Mouse (Mus musculus) macrophage (primary cell): ENCODE data around the gene Lrig3. TPM values are rescaled to one million over a fixed set of nuclear protein-coding genes. Genes with fewer than 3 reads are reported as not detected.

ENCODE experiments used
- H3K27ac ChIP-seq: fragments of 350-480 bp; formaldehyde crosslinking; 2 replicates; pipeline ENCODE4 v1.9.0; 2021
- H3K36me3 ChIP-seq: fragments of 350-480 bp; formaldehyde crosslinking; 2 replicates; pipeline ENCODE4 v1.9.0; 2021; ENCODE audit errors: inconsistent target
- H3K4me3 ChIP-seq: fragments of 350-480 bp; formaldehyde crosslinking; 2 replicates; pipeline ENCODE4 v1.9.0; 2021; ENCODE audit errors: inconsistent target
- H3K79me2 ChIP-seq: fragments of 350-480 bp; formaldehyde crosslinking; 2 replicates; pipeline ENCODE4 v1.9.0; 2021; ENCODE audit errors: inconsistent target
- WGBS: methylation state at CpG from one replicate; pipeline ENCODE4 v1.1.7; 2026; ENCODE audit warnings: inconsistent platforms; ENCODE audit not compliant: missing documents; 5-methylcytosine and 5-hydroxymethylcytosine counted together
- polyA plus RNA-seq: library from polyadenylated mRNA; stranded (reverse); fragments of 250-400 nt; gene quantifications from 3 replicates; pipeline ENCODE4 v1.2.4, GENCODE M21; 2018; ENCODE audit warnings: inconsistent platforms

The Lrig3 gene
- polyA plus RNA-seq, 1 experiment from 2014 or later = 0.23 TPM

DNA sequence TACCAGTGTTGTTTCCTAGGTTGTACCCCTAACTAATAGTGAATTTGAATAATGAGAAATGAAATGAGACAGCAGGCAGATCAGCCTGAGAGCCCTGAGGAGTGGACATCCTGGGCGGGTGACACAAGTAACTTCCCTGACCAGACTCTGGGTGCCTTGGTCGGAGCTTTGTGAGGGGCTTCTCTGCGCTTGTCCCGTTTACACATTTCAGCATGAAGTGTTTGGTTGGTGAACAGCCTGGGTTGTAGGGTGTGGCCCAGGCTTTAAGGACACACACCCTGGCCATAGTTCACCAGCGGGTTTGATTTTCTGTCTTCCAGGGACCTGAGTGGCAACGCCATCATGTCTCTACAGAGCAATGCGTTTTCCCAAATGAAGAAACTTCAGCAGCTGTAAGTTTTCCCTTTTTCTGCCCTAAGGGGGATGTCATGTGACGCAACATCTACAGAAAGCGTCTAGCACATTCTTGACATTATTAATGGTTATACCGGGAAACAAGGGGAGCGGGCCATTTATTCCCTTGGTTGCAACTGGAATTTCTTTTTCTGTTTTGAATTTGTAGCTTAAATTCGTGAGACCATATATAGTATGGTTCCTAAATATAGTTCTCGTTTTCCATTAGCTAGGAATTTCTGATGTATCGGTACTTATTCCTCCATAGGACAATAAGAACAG, 36.2 kb downstream of the Lrig3 start:
- Histone ChIP-seq H3K4me3 (no peak overlapping the region), H3K36me3 (no peaks in the 10 kb centered on the region), H3K27ac (no peak overlapping the region), H3K79me2 (no peaks in the 10 kb centered on the region)
- 96% methylated on average over 14 of the region's 14 CpGs for WGBS

DNA sequence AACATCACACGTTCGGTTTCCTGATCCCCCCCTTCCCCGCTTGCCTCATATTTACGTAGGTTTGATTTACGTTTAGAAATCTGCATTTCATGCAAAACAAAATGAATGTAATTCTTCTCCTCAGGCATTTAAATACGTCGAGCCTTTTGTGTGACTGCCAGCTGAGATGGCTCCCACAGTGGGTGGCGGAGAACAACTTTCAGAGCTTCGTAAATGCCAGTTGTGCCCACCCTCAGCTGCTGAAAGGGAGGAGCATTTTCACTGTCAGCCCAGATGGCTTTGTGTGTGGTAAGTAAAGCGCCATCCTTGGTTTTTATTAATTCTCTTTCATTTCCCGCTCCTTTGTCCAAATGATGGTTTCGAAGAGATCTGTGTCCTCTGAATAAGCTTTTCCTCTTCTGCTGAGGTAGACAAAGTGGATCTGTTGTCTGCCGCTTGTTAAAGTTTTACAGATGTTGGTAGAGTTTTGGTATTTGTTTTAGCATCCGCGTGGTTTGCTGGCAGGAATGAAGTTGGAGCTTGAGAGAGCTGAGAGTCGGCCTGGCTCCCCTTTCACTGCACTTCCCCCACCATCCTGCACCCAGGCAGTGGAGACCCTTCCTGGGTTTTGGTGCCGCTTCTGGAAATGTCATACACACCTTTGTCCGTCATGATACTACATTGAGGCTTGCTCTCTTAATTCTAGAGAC, 37.0 kb downstream of the Lrig3 start:
- no peak overlapping the region for H3K4me3 ChIP-seq
- H3K36me3 ChIP-seq = no peaks in the 10 kb centered on the region
- 95% methylated on average over 18 of the region's 18 CpGs for WGBS
- no peaks in the 10 kb centered on the region for H3K79me2 ChIP-seq
- no peak overlapping the region for H3K27ac ChIP-seq

DNA sequence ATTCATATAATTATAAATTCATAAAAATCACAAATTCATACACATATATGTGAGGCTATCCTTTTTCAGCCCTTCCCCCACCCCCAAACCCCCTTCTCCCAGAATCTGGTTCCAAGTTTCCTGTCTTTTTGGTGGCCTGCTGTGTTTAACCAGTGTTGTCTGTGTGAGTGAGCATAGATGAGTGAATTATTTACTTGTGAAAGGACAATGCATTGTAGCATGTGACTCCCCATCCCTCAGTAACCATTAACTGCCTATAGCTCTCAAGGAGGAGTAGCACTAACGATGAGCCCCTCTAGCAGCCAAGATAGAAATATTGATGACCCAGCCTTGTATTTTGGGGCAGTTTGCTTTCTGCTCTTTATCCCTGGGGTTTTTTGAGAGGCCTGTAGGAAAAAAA, 37.9 kb downstream of the Lrig3 start:
- 85% methylated on average over 1 of the region's 1 CpGs for whole genome bisulfite sequencing
- Histone ChIP-seq H3K79me2 (no peaks in the 10 kb centered on the region), H3K27ac (no peak overlapping the region), H3K36me3 (no peaks in the 10 kb centered on the region), H3K4me3 (no peak overlapping the region)

DNA sequence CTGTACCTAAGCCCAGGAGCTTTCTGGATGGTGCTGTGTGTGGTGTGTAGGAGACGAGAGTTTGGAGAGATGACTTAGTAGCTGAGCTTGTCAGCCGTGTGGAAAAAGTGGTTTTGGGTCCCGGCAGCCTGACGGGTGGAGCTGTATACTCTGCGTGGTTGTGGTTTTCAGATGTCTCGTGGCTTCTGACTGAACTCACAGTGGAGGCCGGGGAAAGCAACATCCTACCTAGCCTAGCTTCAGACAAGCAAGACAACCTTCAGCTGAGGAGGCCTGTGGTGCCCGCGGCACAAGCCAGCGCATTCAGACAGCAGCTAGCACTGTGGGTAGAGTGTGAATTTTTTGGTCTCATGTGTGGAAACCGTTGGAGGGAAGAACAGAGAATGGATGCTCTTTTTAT, 47.7 kb downstream of the Lrig3 start:
- Histone ChIP-seq H3K79me2 (no peaks in the 10 kb centered on the region), H3K4me3 (no peak overlapping the region), H3K27ac (no peak overlapping the region), H3K36me3 (no peaks in the 10 kb centered on the region)
- 75% methylated on average over 11 of the region's 11 CpGs for WGBS

DNA sequence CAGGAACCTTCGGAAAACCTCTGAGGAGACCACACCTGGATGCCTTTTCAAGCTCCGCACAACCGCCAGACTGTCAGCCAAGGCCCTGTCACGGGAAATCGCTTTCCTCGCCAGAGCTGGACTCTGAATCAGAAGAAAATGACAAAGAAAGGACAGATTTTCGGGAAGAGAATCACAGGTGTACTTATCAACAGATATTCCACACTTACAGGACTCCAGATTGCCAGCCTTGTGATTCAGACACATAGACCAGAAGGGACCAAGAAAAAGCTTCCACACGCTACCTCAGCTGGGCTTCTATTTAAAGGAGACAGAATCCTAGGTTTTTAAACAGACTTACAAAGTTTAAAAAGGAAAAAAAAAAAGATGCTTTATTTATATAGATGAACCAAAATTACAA, 48.7 kb downstream of the Lrig3 start:
- 95% methylated on average over 8 of the region's 8 CpGs for WGBS
- Histone ChIP-seq H3K79me2 (no peaks in the 10 kb centered on the region), H3K27ac (no peak overlapping the region), H3K36me3 (no peaks in the 10 kb centered on the region), H3K4me3 (no peak overlapping the region)

DNA sequence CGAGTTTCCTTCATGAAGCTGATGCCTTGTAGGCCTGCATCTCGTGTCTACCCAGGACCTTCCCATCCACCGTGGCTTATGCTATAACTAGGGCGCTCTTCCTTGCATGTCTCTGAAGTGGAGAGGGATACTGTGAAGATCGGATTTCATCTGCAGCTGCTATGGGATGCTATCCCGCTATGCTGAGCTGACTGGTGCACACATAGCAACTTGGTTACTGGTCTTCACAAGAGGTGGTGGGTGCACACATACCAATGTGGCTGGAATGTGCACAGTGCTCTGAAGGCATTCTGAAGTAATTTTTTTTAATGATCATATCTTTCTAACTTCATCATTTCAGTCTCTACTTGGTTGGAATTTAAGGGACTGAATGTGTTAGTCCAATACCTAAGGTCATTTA, 49.7 kb downstream of the Lrig3 start:
- Histone ChIP-seq H3K27ac (no peak overlapping the region), H3K36me3 (no peaks in the 10 kb centered on the region), H3K79me2 (no peaks in the 10 kb centered on the region), H3K4me3 (no peak overlapping the region)
- WGBS = 94% methylated on average over 6 of the region's 6 CpGs

DNA sequence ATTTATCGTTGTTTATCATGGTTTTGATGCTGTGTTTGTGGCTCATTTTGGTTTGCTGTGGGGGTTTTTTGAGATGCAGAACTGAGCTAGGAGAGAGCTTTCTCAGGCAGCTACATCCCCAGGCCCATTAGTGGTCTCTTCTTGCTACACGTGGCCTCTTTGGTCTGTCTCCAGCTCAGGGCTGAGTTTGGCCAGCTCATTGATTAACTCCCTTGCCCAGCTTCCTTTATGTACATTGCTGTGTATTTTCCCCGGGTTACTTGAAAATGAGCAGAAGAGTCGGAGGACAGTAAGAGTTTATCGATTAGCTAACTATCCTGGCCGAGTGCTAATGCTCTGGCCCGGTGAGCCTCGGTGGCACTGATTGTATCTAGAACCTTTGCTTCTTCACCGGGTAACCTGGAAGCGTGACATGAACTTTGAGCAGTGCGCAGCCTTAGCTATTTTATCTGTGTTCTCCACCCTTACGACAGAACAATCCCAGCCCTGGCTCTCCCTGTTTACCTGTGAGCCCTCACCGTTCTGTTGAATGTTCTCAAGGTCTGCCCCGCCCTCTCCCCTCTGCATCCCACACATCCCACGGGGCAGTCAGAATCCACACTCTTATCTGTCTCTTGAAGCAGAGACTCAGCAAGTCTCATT, 53.5 kb downstream of the Lrig3 start:
- Histone ChIP-seq H3K79me2 (no peaks in the 10 kb centered on the region), H3K36me3 (no peaks in the 10 kb centered on the region), H3K27ac (no peak overlapping the region), H3K4me3 (no peak overlapping the region)
- 88% methylated on average over 15 of the region's 15 CpGs for WGBS

DNA sequence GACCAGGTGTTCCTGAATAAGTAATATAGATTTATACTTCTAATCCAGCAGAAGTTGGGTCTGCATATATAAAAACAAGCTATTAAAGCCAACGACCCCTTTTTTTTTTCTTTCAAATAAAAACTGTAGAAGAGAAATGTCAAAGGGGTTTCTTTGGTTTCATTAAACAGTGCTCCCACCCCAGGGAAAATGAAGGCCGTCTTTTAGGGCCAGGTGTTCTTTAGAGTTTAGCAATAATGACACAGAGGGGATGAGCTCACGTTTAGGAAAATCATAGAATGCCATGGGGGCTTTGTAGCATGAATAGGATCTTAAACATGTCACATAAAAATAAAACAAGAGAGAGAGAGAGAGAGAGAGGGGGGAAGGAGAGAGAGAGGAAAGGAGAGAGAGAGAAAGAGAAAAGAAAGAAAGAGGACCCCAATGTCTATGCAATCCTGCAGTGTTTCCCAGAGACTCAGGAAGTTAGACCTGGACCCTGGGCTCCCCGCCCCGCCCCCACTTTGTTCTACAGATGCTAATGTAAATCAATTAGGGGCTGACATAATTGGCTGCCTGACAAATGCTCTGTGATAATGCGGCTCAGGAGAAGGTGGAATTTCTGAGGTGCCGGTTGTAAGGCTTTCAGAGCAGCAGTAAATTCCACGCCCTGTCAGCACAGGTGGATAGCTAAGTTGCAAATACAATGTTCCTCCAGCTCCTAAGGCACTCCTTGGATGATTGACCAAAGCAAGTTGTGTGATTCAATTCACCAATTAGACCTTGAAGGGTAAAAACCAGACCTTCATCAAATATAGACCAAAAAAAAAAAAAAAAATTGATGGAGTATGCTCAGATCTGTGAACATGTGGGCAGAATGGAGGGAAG, 62.8 kb downstream of the Lrig3 start:
- Histone ChIP-seq H3K79me2 (no peaks in the 10 kb centered on the region), H3K27ac (no peak overlapping the region), H3K36me3 (no peaks in the 10 kb centered on the region), H3K4me3 (no peak overlapping the region)
- 57% methylated on average over 8 of the region's 8 CpGs for WGBS

DNA sequence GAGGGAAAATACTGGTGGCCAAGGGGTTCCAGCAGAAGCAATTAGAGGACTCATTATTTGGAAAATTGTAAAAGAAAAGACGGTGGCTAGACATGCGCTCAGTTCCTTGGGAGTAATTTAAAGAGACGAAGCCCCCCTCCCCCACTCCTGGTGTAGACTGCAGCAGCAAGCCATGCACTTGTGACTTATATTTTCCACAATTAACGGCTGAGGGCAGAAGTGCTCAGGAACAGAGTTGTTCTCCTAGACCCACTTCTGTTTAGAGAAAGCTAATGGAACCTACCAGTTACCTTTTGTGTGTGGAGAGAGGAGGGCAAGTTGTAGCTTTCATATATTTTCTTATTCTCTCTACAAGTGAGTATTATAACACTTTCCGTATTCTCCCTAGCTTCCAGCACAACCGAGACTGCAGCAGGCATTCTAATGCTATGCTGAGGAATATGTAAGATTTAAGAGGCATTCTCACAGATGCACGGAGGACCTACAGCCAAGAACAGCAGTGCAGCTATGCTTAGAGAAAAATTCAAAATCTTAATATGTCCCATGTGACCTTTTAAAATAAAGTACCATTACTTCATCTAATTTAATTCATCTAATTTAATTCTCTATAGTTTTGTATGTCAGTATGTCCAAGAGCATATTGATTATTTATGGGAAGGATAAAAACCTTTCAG, 63.6 kb downstream of the Lrig3 start:
- Histone ChIP-seq H3K79me2 (no peaks in the 10 kb centered on the region), H3K4me3 (no peak overlapping the region), H3K36me3 (no peaks in the 10 kb centered on the region), H3K27ac (no peak overlapping the region)
- WGBS = 83% methylated on average over 7 of the region's 7 CpGs

DNA sequence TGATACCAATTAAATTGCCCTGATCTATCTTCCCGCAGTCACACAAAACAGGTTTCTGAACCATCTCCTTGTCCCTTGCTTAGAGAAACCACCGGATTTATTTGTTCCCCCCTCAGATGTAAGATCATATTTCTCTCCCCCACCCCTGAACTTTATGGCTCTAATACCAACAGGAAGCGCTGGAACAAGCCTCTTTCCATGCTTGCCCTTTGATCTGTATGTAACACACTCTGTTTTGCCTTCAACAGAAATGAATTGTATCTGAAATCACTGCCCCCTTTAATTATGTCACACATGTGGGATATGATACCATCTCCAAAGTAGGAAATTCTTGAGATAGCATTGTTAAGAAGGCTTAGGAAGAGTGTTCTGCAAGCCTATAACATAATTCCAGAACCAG, 90.9 kb downstream of the Lrig3 start:
- no peak overlapping the region for H3K4me3 ChIP-seq
- H3K27ac ChIP-seq = no peak overlapping the region
- no peaks in the 10 kb centered on the region for H3K79me2 ChIP-seq
- WGBS = 73% methylated on average over 3 of the region's 3 CpGs
- H3K36me3 ChIP-seq = no peaks in the 10 kb centered on the region

DNA sequence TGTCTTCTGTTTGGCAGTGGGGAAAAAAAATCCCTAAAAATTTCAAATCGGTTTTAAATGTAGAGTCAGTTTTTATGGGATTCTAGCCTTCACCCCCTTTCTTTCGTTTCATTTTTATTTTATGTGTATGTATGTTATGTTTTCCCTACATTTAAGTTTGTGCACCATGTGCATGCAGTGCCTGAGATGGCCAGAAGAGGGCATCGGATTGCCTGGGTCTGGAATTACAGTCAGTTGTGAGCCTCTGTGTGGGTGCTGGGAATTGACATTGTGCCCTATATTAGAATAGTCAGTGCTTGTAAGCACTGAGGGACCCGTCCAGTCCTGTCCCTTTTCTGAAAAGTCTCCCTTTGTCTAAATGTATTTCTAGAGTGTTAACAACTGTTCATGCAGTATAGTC, 96.8 kb downstream of the Lrig3 start:
- 77% methylated on average over 4 of the region's 4 CpGs for WGBS
- H3K27ac ChIP-seq = no peak overlapping the region
- H3K4me3 ChIP-seq = no peak overlapping the region
- no peaks in the 10 kb centered on the region for H3K79me2 ChIP-seq
- no peaks in the 10 kb centered on the region for H3K36me3 ChIP-seq
